18 mouse cellular contexts compared by ENCODE assay signal in the genomic region with DNA sequence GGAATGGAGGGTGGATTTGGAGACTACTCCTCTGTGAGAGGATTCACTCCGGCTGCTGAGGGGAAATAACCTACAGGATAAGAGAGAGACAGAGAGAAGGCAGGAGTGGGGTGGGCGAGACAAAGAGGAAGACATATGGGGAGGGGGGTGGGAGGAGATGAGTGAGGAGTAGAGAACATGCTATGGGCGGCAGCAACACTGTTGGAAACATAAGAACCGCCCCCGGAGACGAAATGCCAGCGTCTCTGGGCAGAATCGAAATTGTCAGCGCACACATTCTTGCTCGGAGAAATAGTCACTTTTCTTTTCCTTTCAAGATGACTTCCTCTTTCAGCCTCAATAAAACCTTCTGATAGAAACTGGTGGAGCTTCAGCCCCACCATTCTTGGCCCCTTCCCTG.
DNase-seq lines count a peak whose midpoint lies in the region; ATAC-seq and TF ChIP-seq lines count a peak whose summit lies in the region.
"Had no signal": no experiment of that assay in that cellular context is flagged by ENCODE, and none has a peak within 500 bp of the region (broad histone marks: within the 10 kb centered on the region; RNA-seq: fewer than 3 reads in every experiment).

No protein-coding gene starts in this region.

- intact Hi-C loops in left cerebral cortex, adult 2 months (cut with DNase I): loop anchor here (2.0 kb wide), 4 partner anchors 40 to 458 kb away; no protein-coding TSS in a partner anchor

- peak; percentile 16 for DNase-seq in heart, adult 11 months
- peak; percentile 62 to 71 for DNase-seq in left cerebral cortex, adult 2 months (ENCODE audit: extremely low spot score in 1 of 2, low spot score in 2 of 2)
- DNase-seq in right cerebral cortex, postnatal 14 days: peak; percentile 53
- DNase-seq in hindbrain, embryonic 11.5 days (ENCODE audit: low spot score): no peak
- no peak for DNase-seq in adrenal gland, adult 2 months
- no peak for DNase-seq in spleen, postnatal 36 days (ENCODE audit: low spot score in 2 of 2)
- DNase-seq: adrenal gland, postnatal 25 days; cerebellum, postnatal 10 days; heart, adult 2 months; kidney, adult 2 months; kidney, postnatal 25 days; thymus, postnatal 14 days had no signal

- no peak overlapping the region for H3K4me3 ChIP-seq in heart, embryonic 12.5 days
- no peak overlapping the region for H3K4me3 ChIP-seq in cortical plate, adult 2 months (ENCODE audit: insufficient read depth, low read length)
- H3K4me3 ChIP-seq in left cerebral cortex, adult 2 months: no peak overlapping the region
- H3K4me3 ChIP-seq in hindbrain, embryonic 11.5 days (ENCODE audit: low read depth, low read length): no peak overlapping the region
- H3K4me3 ChIP-seq: heart, adult 2 months; hindbrain, embryonic 15.5 days; limb, embryonic 12.5 days; myocyte had no signal

- TF ChIP-seq CTCF in cortical plate, adult 2 months (IDR thresholded peaks at IDR 0.05; ENCODE audit: extremely low read depth, insufficient read depth, low read length): no peak
- TF ChIP-seq CTCF in left cerebral cortex, adult 2 months (IDR thresholded peaks at IDR 0.05): no peak

- WGBS in heart, embryonic 12.5 days: 73% methylated on average over 10 of the region's 10 CpGs
- 89% methylated on average over 10 of the region's 10 CpGs for whole genome bisulfite sequencing in hindbrain, embryonic 11.5 days

- no peak overlapping the region for H3K27ac ChIP-seq in heart, embryonic 12.5 days (ENCODE audit: poor library complexity, severe bottlenecking)
- H3K27ac ChIP-seq in cortical plate, adult 2 months (ENCODE audit: insufficient read depth, low read length): peak overlapping the region; percentile 61; the same call in 1 of the 2 replicates
- peak overlapping the region; percentile 81 for H3K27ac ChIP-seq in left cerebral cortex, adult 2 months
- no peak overlapping the region for H3K27ac ChIP-seq in hindbrain, embryonic 11.5 days (ENCODE audit: low read depth, low read length)
- H3K27ac ChIP-seq: heart, adult 2 months; hindbrain, embryonic 15.5 days; limb, embryonic 12.5 days had no signal

- TF ChIP-seq POLR2A in cortical plate, adult 2 months (IDR thresholded peaks at IDR 0.05; ENCODE audit: extremely low read depth, insufficient read depth, low read length): 0 out of 2 replicates have a peak, but pooled peaks have one; percentile 31

- no peaks in the 10 kb centered on the region; the same call in 1 of the 2 replicates for H3K4me1 ChIP-seq in heart, embryonic 12.5 days (replicated peaks)
- peaks cover 16% of the 10 kb centered on the region for H3K4me1 ChIP-seq in cortical plate, adult 2 months (ENCODE audit: control insufficient read depth, insufficient read depth, low read length)
- H3K4me1 ChIP-seq in hindbrain, embryonic 11.5 days (replicated peaks; ENCODE audit: control insufficient read depth, insufficient read depth, low read length): no peaks in the 10 kb centered on the region
- H3K4me1 ChIP-seq: limb, embryonic 12.5 days had no signal

- no peak for ATAC-seq in heart, embryonic 12.5 days (ENCODE audit: insufficient number of reproducible peaks, low FRiP score)
- ATAC-seq in hindbrain, embryonic 11.5 days (ENCODE audit: low FRiP score): no peak

- H3K9ac ChIP-seq in heart, embryonic 12.5 days: no peak overlapping the region
- no peak overlapping the region for H3K9ac ChIP-seq in hindbrain, embryonic 11.5 days (ENCODE audit: low read depth, low read length)
- H3K9ac ChIP-seq: hindbrain, embryonic 15.5 days; limb, embryonic 12.5 days had no signal

- H3K4me2 ChIP-seq in heart, embryonic 12.5 days: no peak overlapping the region
- no peak overlapping the region for H3K4me2 ChIP-seq in hindbrain, embryonic 11.5 days (replicated peaks; ENCODE audit: low read depth, low read length)
- H3K4me2 ChIP-seq: hindbrain, embryonic 15.5 days; limb, embryonic 12.5 days; midbrain, embryonic 11.5 days had no signal

- no peaks in the 10 kb centered on the region for H3K27me3 ChIP-seq in heart, embryonic 12.5 days (replicated peaks)
- H3K27me3 ChIP-seq in hindbrain, embryonic 11.5 days (ENCODE audit: control insufficient read depth, insufficient read depth, low read length): no peaks in the 10 kb centered on the region
- H3K27me3 ChIP-seq: hindbrain, embryonic 15.5 days; limb, embryonic 12.5 days had no signal

- H3K9me3 ChIP-seq in heart, embryonic 12.5 days (replicated peaks): no peaks in the 10 kb centered on the region
- no peaks in the 10 kb centered on the region for H3K9me3 ChIP-seq in hindbrain, embryonic 11.5 days (ENCODE audit: control insufficient read depth, low read length)
- H3K9me3 ChIP-seq: hindbrain, embryonic 15.5 days; limb, embryonic 12.5 days had no signal

- no peaks in the 10 kb centered on the region for H3K36me3 ChIP-seq in heart, embryonic 12.5 days
- no peaks in the 10 kb centered on the region for H3K36me3 ChIP-seq in hindbrain, embryonic 11.5 days (ENCODE audit: control insufficient read depth, insufficient read depth, low read length)
- H3K36me3 ChIP-seq: hindbrain, embryonic 15.5 days; limb, embryonic 12.5 days had no signal

Comparison
In these comparisons a context has a peak if more than half of its experiments do, and no peak if none do; other contexts are left out.
1. DNase-seq: peak in heart, adult 11 months (single experiment), left cerebral cortex, adult 2 months (2 of 2) and right cerebral cortex, postnatal 14 days (single experiment); none in hindbrain, embryonic 11.5 days (single experiment), adrenal gland, adult 2 months (single experiment) and spleen, postnatal 36 days (0 of 2).
2. H3K27ac ChIP-seq: peak in cortical plate, adult 2 months (single experiment) and left cerebral cortex, adult 2 months (single experiment); none in heart, embryonic 12.5 days (single experiment) and hindbrain, embryonic 11.5 days (single experiment).